Mouse (Mus musculus): Measurements from ENCODE around the gene Clstn1. TPM values are rescaled to one million over a fixed set of nuclear protein-coding genes. Genes with fewer than 3 reads are reported as not detected.

The Clstn1 gene
- total and polyA plus RNA-seq, 3 experiments, result 25.6 to 88.3 (median 86.7) TPM

- peak overlapping the region; percentile 90 for H3K27ac ChIP-seq
- H3K4me1 ChIP-seq (ENCODE audit: control insufficient read depth, insufficient read depth, low read length), result peaks cover 21% of the 10 kb centered on the region
- no peaks in the 10 kb centered on the region for H3K27me3 ChIP-seq (ENCODE audit: control insufficient read depth, insufficient read depth, low read length)
- H3K9ac ChIP-seq (ENCODE audit: low read depth, low read length), result no peak overlapping the region
- WGBS, result 88% methylated on average over 6 of the region's 6 CpGs
- intact Hi-C loops (cut with DNase I), result no loop called here
- H3K36me3 ChIP-seq (ENCODE audit: control insufficient read depth, insufficient read depth, low read length), result no peaks in the 10 kb centered on the region
- TF ChIP-seq POLR2A (IDR thresholded peaks at IDR 0.05; ENCODE audit: insufficient read depth, low read depth, low read length), result no peak
- TF ChIP-seq EP300 (IDR thresholded peaks at IDR 0.05; ENCODE audit: insufficient read depth, low read depth, low read length), result no peak
- no peak for TF ChIP-seq CTCF (IDR thresholded peaks at IDR 0.05)
- H3K79me2 ChIP-seq (replicated peaks; ENCODE audit: control insufficient read depth, insufficient read depth, low read length), result no peaks in the 10 kb centered on the region; the same call in 1 of the 2 replicates
- no peak for DNase-seq
- no peak overlapping the region for H3K4me3 ChIP-seq
Measured at GRCm38 (mm10) chr4:149569781-149570497, 16.3 kb upstream of the Clstn1 start.

GRCm38 (mm10) chr4:149570498-149570863 lies 15.8 kb upstream of the Clstn1 start:
- TF ChIP-seq POLR2A (IDR thresholded peaks at IDR 0.05; ENCODE audit: insufficient read depth, low read depth, low read length) (no peak), CTCF (IDR thresholded peaks at IDR 0.05) (no peak), EP300 (IDR thresholded peaks at IDR 0.05; ENCODE audit: insufficient read depth, low read depth, low read length) (no peak)
- DNase-seq, result no peak
- 56% methylated on average over 4 of the region's 4 CpGs for WGBS
- peak overlapping the region; percentile 90 for H3K27ac ChIP-seq
- no peaks in the 10 kb centered on the region; the same call in 1 of the 2 replicates for H3K79me2 ChIP-seq (replicated peaks; ENCODE audit: control insufficient read depth, insufficient read depth, low read length)
- no peak overlapping the region for H3K9ac ChIP-seq (ENCODE audit: low read depth, low read length)
- intact Hi-C loops (cut with DNase I), result no loop called here
- H3K36me3 ChIP-seq (ENCODE audit: control insufficient read depth, insufficient read depth, low read length), result no peaks in the 10 kb centered on the region
- H3K27me3 ChIP-seq (ENCODE audit: control insufficient read depth, insufficient read depth, low read length), result no peaks in the 10 kb centered on the region
- H3K4me1 ChIP-seq (ENCODE audit: control insufficient read depth, insufficient read depth, low read length), result peaks cover 21% of the 10 kb centered on the region
- H3K4me3 ChIP-seq, result no peak overlapping the region

DNA sequence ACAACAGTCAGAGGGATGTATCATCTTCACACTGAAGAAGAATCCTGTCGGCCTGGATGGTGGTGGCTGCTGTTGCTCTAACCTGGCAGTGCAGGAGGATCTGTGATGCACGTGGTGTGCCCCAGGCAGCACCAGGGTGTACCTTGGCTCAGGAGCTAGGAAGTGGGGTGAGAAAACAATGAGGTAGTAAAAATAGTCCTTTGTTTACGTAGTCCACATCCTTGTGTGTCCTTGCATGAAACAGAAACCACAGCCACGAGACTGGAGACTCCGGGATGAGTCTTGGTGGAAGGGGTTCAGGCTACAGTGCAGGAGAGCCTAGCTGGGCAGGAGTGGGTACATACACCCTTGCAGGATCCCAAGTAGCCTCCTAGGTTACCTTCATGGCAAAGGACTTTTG lies 15.1 kb upstream of the Clstn1 start:
- peak overlapping the region; percentile 90 for H3K27ac ChIP-seq
- intact Hi-C loops (cut with DNase I), result no loop called here
- H3K4me1 ChIP-seq (ENCODE audit: control insufficient read depth, insufficient read depth, low read length), result peaks cover 21% of the 10 kb centered on the region
- H3K4me3 ChIP-seq, result peak overlapping the region; percentile 11; the same call in 1 of the 2 replicates
- TF ChIP-seq CTCF (IDR thresholded peaks at IDR 0.05) (no peak), POLR2A (IDR thresholded peaks at IDR 0.05; ENCODE audit: insufficient read depth, low read depth, low read length) (no peak; the same call in 1 of the 2 replicates), EP300 (IDR thresholded peaks at IDR 0.05; ENCODE audit: insufficient read depth, low read depth, low read length) (peak; percentile 54; the same call in 1 of the 2 replicates)
- no peaks in the 10 kb centered on the region for H3K79me2 ChIP-seq (replicated peaks; ENCODE audit: control insufficient read depth, insufficient read depth, low read length)
- H3K9ac ChIP-seq (ENCODE audit: low read depth, low read length), result no peak overlapping the region
- WGBS, result 42% methylated on average over 5 of the region's 5 CpGs
- peak; percentile 43 to 51 for DNase-seq
- H3K36me3 ChIP-seq (ENCODE audit: control insufficient read depth, insufficient read depth, low read length), result no peaks in the 10 kb centered on the region
- no peaks in the 10 kb centered on the region for H3K27me3 ChIP-seq (ENCODE audit: control insufficient read depth, insufficient read depth, low read length)

DNA sequence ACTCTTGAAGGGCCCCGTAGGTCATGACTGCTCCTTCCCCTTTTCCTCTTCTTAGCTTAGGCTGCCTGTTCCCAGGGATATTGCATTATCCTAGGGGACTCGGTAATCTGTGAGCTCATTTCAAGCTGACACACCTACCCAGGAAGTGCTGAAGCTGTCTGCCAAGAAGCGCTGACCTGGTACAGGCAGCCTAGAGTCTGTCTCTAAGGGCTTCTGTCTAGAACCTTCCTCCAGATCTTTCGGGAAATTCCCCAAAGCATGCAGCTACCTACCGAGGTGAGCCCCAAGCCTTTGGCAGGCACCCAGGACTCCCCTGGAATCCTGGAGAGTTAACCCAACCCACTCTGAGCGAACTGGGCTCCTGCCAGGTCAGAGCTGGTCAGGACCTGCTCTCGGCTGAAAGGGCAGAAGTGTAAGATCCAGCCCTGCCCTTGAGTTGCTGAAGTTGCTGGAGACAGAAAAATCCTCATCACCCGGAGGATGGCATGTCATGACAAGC lies 14.6 kb upstream of the Clstn1 start:
- intact Hi-C loops (cut with DNase I), result no loop called here
- DNase-seq, result peak; percentile 65 to 70
- H3K4me3 ChIP-seq, result peak overlapping the region; percentile 11; the same call in 1 of the 2 replicates
- WGBS, result 32% methylated on average over 8 of the region's 8 CpGs
- no peaks in the 10 kb centered on the region for H3K36me3 ChIP-seq (ENCODE audit: control insufficient read depth, insufficient read depth, low read length)
- no peaks in the 10 kb centered on the region for H3K79me2 ChIP-seq (replicated peaks; ENCODE audit: control insufficient read depth, insufficient read depth, low read length)
- peak overlapping the region; percentile 90 for H3K27ac ChIP-seq
- H3K9ac ChIP-seq (ENCODE audit: low read depth, low read length), result peak overlapping the region; percentile 59
- H3K4me1 ChIP-seq (ENCODE audit: control insufficient read depth, insufficient read depth, low read length), result peaks cover 21% of the 10 kb centered on the region
- no peaks in the 10 kb centered on the region for H3K27me3 ChIP-seq (ENCODE audit: control insufficient read depth, insufficient read depth, low read length)
- no peak for TF ChIP-seq CTCF (IDR thresholded peaks at IDR 0.05)
- TF ChIP-seq POLR2A (IDR thresholded peaks at IDR 0.05; ENCODE audit: insufficient read depth, low read depth, low read length), result no peak
- TF ChIP-seq EP300 (IDR thresholded peaks at IDR 0.05; ENCODE audit: insufficient read depth, low read depth, low read length), result 0 out of 2 replicates have a peak, but pooled peaks have one; percentile 13

DNA sequence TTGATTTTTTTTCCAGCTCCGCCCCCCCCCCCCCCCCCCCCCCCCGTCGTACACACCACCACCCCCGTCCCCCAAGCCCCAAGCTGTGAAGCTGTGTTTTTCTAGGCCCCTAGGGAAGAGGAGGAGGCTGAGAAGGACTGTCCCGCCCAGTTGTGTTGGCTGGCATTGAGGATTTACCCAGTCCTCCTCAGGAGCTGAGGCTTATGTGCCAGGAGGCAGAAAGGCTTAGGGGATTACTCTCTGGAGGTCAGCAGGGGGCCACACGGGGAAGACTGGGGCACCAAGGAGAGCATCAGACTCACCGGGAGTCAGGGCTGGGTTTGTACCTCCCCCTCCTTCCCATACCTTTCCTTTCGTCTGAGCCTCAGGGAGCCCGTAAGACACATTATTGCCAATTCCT lies 13.8 kb upstream of the Clstn1 start:
- TF ChIP-seq CTCF (IDR thresholded peaks at IDR 0.05) (no peak), POLR2A (IDR thresholded peaks at IDR 0.05; ENCODE audit: insufficient read depth, low read depth, low read length) (no peak), EP300 (IDR thresholded peaks at IDR 0.05; ENCODE audit: insufficient read depth, low read depth, low read length) (no peak)
- Histone ChIP-seq H3K4me3 (no peak overlapping the region), H3K27me3 (ENCODE audit: control insufficient read depth, insufficient read depth, low read length) (no peaks in the 10 kb centered on the region), H3K36me3 (ENCODE audit: control insufficient read depth, insufficient read depth, low read length) (no peaks in the 10 kb centered on the region), H3K9ac (ENCODE audit: low read depth, low read length) (no peak overlapping the region), H3K27ac (peak overlapping the region; percentile 41; the same call in 1 of the 2 replicates), H3K4me1 (ENCODE audit: control insufficient read depth, insufficient read depth, low read length) (peaks cover 21% of the 10 kb centered on the region), H3K79me2 (replicated peaks; ENCODE audit: control insufficient read depth, insufficient read depth, low read length) (no peaks in the 10 kb centered on the region)
- 34% methylated on average over 7 of the region's 9 CpGs for WGBS
- intact Hi-C loops (cut with DNase I), result no loop called here
- DNase-seq, result no peak

DNA sequence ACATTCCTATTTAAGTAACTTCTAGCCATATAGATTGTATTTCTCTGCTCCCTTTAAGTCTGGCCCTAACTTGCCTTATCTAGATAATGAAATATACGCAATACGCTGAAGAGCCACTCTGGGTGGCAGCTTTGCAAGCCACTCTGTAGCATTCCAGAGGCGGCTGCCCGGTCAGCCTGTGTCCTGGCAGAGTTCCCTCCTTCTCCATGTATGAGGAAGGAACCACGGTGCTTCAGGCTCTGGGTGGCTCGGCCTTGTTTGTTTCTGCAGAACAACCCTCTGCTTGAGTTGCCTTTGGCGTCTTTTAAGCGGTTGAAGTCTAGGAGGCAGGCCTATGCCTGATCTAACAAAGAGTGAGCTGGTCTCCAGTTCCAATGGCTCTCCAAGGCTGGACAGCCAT lies 13.4 kb upstream of the Clstn1 start:
- H3K27me3 ChIP-seq (ENCODE audit: control insufficient read depth, insufficient read depth, low read length), result no peaks in the 10 kb centered on the region
- peaks cover 21% of the 10 kb centered on the region for H3K4me1 ChIP-seq (ENCODE audit: control insufficient read depth, insufficient read depth, low read length)
- intact Hi-C loops (cut with DNase I), result no loop called here
- DNase-seq, result peak in 1 of 2 experiments; percentile 35
- H3K79me2 ChIP-seq (replicated peaks; ENCODE audit: control insufficient read depth, insufficient read depth, low read length), result no peaks in the 10 kb centered on the region
- H3K9ac ChIP-seq (ENCODE audit: low read depth, low read length), result no peak overlapping the region
- TF ChIP-seq POLR2A (IDR thresholded peaks at IDR 0.05; ENCODE audit: insufficient read depth, low read depth, low read length) (no peak), CTCF (IDR thresholded peaks at IDR 0.05) (no peak), EP300 (IDR thresholded peaks at IDR 0.05; ENCODE audit: insufficient read depth, low read depth, low read length) (no peak)
- WGBS, result 55% methylated on average over 8 of the region's 8 CpGs
- peak overlapping the region; percentile 41; the same call in 1 of the 2 replicates for H3K27ac ChIP-seq
- no peak overlapping the region for H3K4me3 ChIP-seq
- H3K36me3 ChIP-seq (ENCODE audit: control insufficient read depth, insufficient read depth, low read length), result no peaks in the 10 kb centered on the region

Data from heart, adult 2 months (tissue).